Mouse (Mus musculus) midbrain, embryonic 11.5 days (tissue): ENCODE data around the gene Tecpr2. TPM values are rescaled to one million over a fixed set of nuclear protein-coding genes. Genes with fewer than 3 reads are reported as not detected.

Experiments
- polyA plus RNA-seq: library from polyadenylated mRNA; unstranded; fragments of >200 nt; fragmentation: Nextera tagmentation; extraction: Ambion mirVana; gene quantifications from 2 replicates; pipeline ENCODE4 v1.2.1, GENCODE M21; 2014

Gene Tecpr2
- polyA plus RNA-seq, 1 experiment from 2014 or later = 4.2 TPM

Other genes with a start within 250 kb of the Tecpr2 start
- 0.14 and 0.34 TPM in 2 replicates for gene 1700001K19Rik, start 206.6 kb upstream of the Tecpr2 start, polyA plus RNA-seq
- gene Hsp90aa1, start 186.5 kb upstream of the Tecpr2 start, polyA plus RNA-seq = 1,541 and 1,584 TPM in 2 replicates
- gene Wdr20, start 151.3 kb upstream of the Tecpr2 start, polyA plus RNA-seq = 22.9 and 24.7 TPM in 2 replicates
- 11.1 and 11.8 TPM in 2 replicates for gene Mok, start 48.3 kb upstream of the Tecpr2 start, polyA plus RNA-seq
- 1.4 and 1.8 TPM in 2 replicates for gene Zfp839, start 39.0 kb upstream of the Tecpr2 start, polyA plus RNA-seq
- 77.4 and 83.2 TPM in 2 replicates for gene Cinp, start 119 bp upstream of the Tecpr2 start, polyA plus RNA-seq
- 9.9 and 11.8 TPM in 2 replicates for gene Ankrd9, start 89.8 kb downstream of the Tecpr2 start, polyA plus RNA-seq
- gene Rcor1, start 150.1 kb downstream of the Tecpr2 start, polyA plus RNA-seq = 10.4 and 12.1 TPM in 2 replicates